Mouse (Mus musculus): Measurements from ENCODE around the gene Lingo1. TPM values are rescaled to one million over a fixed set of nuclear protein-coding genes. Genes with fewer than 3 reads are reported as not detected.

The Lingo1 gene
- total RNA-seq, 2 experiments from 2014 or later: 0.73 to 1.4 TPM

Other genes with a start within 250 kb of the Lingo1 start
- not detected for gene Odf3l1, start 68.2 kb upstream of the Lingo1 start, total RNA-seq (2021)
- 10 to 100 TPM; 14.7 to 16.7 TPM for gene Cspg4, start 68.6 kb upstream of the Lingo1 start, total RNA-seq (2021)
- gene Snx33, start 131.9 kb upstream of the Lingo1 start, total RNA-seq (2021): 10 to 100 TPM; 10.0 to 11.1 TPM
- 10 to 100 TPM; 55.1 to 60.7 TPM for gene Imp3, start 141.0 kb upstream of the Lingo1 start, total RNA-seq (2021)
- 1 to 10 TPM; 9.5 to 9.9 TPM for gene Snupn, start 154.4 kb upstream of the Lingo1 start, total RNA-seq (2021)
- 1 to 10 TPM; 8.2 to 8.6 TPM for gene Ptpn9, start 198.5 kb upstream of the Lingo1 start, total RNA-seq (2021)

All from heart, postnatal 36 days (tissue).